Mouse (Mus musculus): Measurements from ENCODE around the gene Pgp. TPM values are rescaled to one million over a fixed set of nuclear protein-coding genes. Genes with fewer than 3 reads are reported as not detected.

Gene Pgp
- polyA plus RNA-seq, 1 experiment from 2014 or later: 72.1 TPM

- no peaks in the 10 kb centered on the region for H3K36me3 ChIP-seq (ENCODE audit: control insufficient read depth, insufficient read depth, low read length)
- H3K4me1 ChIP-seq (replicated peaks; ENCODE audit: control insufficient read depth, insufficient read depth, low read length): peaks cover 8% of the 10 kb centered on the region
- no peak overlapping the region for H3K4me2 ChIP-seq (ENCODE audit: low read depth, low read length, severe bottlenecking)
- DNase-seq (ENCODE audit: low spot score): no peak
- 44% methylated on average over 10 of the region's 11 CpGs for WGBS
- no peak overlapping the region for H3K9ac ChIP-seq (ENCODE audit: low read length)
- no peaks in the 10 kb centered on the region for H3K9me3 ChIP-seq (ENCODE audit: control insufficient read depth, low read length)
- no peak overlapping the region for H3K27ac ChIP-seq (ENCODE audit: low read depth, low read length)
- ATAC-seq (replicated peaks; ENCODE audit: low FRiP score): no peak
- no peak overlapping the region for H3K4me3 ChIP-seq (ENCODE audit: low read depth, low read length)
- H3K27me3 ChIP-seq (ENCODE audit: control insufficient read depth, insufficient read depth, low read length): no peaks in the 10 kb centered on the region; the same call in 1 of the 2 replicates
These were observed 15.1 kb downstream of the Pgp start for GRCm38 (mm10) chr17:24485090-24485860.

- peak; percentile 74 for DNase-seq (ENCODE audit: low spot score)
- no peaks in the 10 kb centered on the region for H3K9me3 ChIP-seq (ENCODE audit: control insufficient read depth, low read length)
- peak within 1 kb of the TSS; percentile 85 for H3K4me3 ChIP-seq (ENCODE audit: low read depth, low read length)
- peak within 1 kb of the TSS; percentile 57 for H3K27ac ChIP-seq (ENCODE audit: low read depth, low read length)
- peak; percentile 66 for ATAC-seq (replicated peaks; ENCODE audit: low FRiP score)
- H3K27me3 ChIP-seq (ENCODE audit: control insufficient read depth, insufficient read depth, low read length): no peaks in the 10 kb centered on the region; the same call in 1 of the 2 replicates
- H3K36me3 ChIP-seq (ENCODE audit: control insufficient read depth, insufficient read depth, low read length): no peaks in the 10 kb centered on the region
- peak within 1 kb of the TSS; percentile 87 for H3K9ac ChIP-seq (ENCODE audit: low read length)
- WGBS: under 1% methylated on average over 45 of the region's 45 CpGs
- peak within 1 kb of the TSS; percentile 92 for H3K4me2 ChIP-seq (ENCODE audit: low read depth, low read length, severe bottlenecking)
- peaks cover 9% of the 10 kb centered on the region for H3K4me1 ChIP-seq (replicated peaks; ENCODE audit: control insufficient read depth, insufficient read depth, low read length)
These were observed 18.0 kb downstream of the Pgp start, which contains the start of gene Caskin1 for GRCm38 (mm10) chr17:24488186-24488661. Gene Caskin1 (plus strand): TSS chr17:24488601.

DNA sequence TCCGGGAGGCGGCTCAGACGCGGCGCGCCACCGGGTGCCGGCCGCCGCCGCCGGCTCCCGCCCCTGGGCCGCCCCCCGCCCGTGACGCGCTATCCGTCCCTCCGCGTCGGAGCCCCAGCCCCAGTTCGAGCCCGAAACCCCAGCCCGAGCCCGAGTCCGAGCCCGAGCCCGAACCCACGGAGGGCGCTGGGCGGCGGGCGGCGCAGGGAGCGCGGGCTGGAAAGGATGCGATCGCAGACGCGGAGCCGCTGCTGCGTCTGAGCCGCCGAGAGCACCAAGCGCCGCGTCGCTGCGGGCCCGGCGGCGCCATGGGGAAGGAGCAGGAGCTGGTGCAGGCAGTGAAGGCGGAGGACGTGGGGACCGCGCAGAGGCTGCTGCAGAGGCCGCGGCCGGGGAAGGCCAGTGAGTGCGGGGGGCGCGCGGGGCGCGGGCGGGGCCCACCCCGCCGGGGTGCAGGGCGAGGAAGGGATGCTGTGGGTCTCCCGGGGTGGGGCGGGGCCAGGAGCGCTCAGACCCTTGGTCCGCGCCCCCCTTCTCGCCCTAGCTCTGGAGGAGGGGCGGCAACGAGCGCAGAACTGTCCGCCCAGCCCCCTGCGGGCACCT is 18.6 kb downstream of the Pgp start:
- H3K4me1 ChIP-seq (replicated peaks; ENCODE audit: control insufficient read depth, insufficient read depth, low read length): peaks cover 9% of the 10 kb centered on the region
- H3K27ac ChIP-seq (ENCODE audit: low read depth, low read length): peak overlapping the region; percentile 57
- under 1% methylated on average over 61 of the region's 81 CpGs for WGBS
- ATAC-seq (replicated peaks; ENCODE audit: low FRiP score): peak; percentile 73
- no peaks in the 10 kb centered on the region for H3K36me3 ChIP-seq (ENCODE audit: control insufficient read depth, insufficient read depth, low read length)
- H3K9ac ChIP-seq (ENCODE audit: low read length): peak overlapping the region; percentile 87
- H3K4me2 ChIP-seq (ENCODE audit: low read depth, low read length, severe bottlenecking): peak overlapping the region; percentile 92
- H3K27me3 ChIP-seq (ENCODE audit: control insufficient read depth, insufficient read depth, low read length): no peaks in the 10 kb centered on the region; the same call in 1 of the 2 replicates
- peak overlapping the region; percentile 85 for H3K4me3 ChIP-seq (ENCODE audit: low read depth, low read length)
- no peaks in the 10 kb centered on the region for H3K9me3 ChIP-seq (ENCODE audit: control insufficient read depth, low read length)
- DNase-seq (ENCODE audit: low spot score): peak; percentile 78

DNA sequence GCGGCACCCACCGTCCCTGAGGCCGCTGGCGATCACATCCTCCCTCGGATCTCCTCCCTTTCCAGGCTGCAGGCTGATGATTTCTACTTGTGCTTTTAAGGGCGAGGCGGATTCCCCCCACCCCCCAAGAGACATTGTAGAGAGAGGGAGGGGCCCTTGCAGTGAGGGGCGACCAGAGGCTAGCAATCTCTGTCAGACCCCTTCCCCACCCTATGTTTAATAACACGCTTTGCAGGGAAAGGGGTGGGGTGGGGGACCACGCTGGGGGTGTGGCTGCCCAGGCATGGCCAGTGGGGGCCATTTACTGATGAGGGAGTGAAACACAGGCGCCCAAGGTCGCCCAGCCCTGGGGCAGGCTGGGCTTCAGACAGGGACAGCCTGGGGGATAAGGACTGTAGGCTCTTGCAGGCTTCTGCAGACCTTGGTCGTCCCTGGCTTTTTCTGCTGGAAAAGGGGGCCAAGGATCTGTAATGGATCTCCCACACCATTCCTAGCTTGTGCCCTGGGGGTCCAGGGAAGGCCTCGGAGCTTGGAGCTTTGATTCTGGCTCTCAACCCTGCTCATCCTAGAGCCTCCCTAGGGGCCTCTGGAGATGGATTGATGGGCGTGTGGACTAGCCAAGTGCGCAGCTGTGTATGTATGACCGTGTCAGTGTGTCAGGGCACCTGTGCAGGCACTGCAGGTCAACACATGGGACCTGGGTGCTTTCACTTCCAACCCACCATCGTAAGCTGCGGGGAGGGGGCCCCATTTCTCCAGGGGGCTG is 19.3 kb downstream of the Pgp start:
- Histone ChIP-seq H3K4me1 (replicated peaks; ENCODE audit: control insufficient read depth, insufficient read depth, low read length) (peaks cover 9% of the 10 kb centered on the region), H3K9ac (ENCODE audit: low read length) (peak overlapping the region; percentile 87), H3K27me3 (ENCODE audit: control insufficient read depth, insufficient read depth, low read length) (no peaks in the 10 kb centered on the region; the same call in 1 of the 2 replicates), H3K36me3 (ENCODE audit: control insufficient read depth, insufficient read depth, low read length) (no peaks in the 10 kb centered on the region), H3K4me2 (ENCODE audit: low read depth, low read length, severe bottlenecking) (peak overlapping the region; percentile 92), H3K4me3 (ENCODE audit: low read depth, low read length) (peak overlapping the region; percentile 85), H3K9me3 (ENCODE audit: control insufficient read depth, low read length) (no peaks in the 10 kb centered on the region), H3K27ac (ENCODE audit: low read depth, low read length) (peak overlapping the region; percentile 57; the same call in 1 of the 2 replicates)
- ATAC-seq (replicated peaks; ENCODE audit: low FRiP score) (peak; percentile 34), DNase-seq (ENCODE audit: low spot score) (peak; percentile 56)
- 21% methylated on average over 19 of the region's 19 CpGs for WGBS

- Histone ChIP-seq H3K4me1 (replicated peaks; ENCODE audit: control insufficient read depth, insufficient read depth, low read length) (peaks cover 9% of the 10 kb centered on the region), H3K27me3 (ENCODE audit: control insufficient read depth, insufficient read depth, low read length) (no peaks in the 10 kb centered on the region; the same call in 1 of the 2 replicates), H3K27ac (ENCODE audit: low read depth, low read length) (no peak overlapping the region), H3K9ac (ENCODE audit: low read length) (no peak overlapping the region), H3K9me3 (ENCODE audit: control insufficient read depth, low read length) (no peaks in the 10 kb centered on the region), H3K36me3 (ENCODE audit: control insufficient read depth, insufficient read depth, low read length) (no peaks in the 10 kb centered on the region), H3K4me3 (ENCODE audit: low read depth, low read length) (no peak overlapping the region), H3K4me2 (ENCODE audit: low read depth, low read length, severe bottlenecking) (no peak overlapping the region)
- WGBS: 77% methylated on average over 4 of the region's 4 CpGs
- peak; percentile 48 for DNase-seq (ENCODE audit: low spot score)
- ATAC-seq (replicated peaks; ENCODE audit: low FRiP score): no peak
These were observed 20.2 kb downstream of the Pgp start for GRCm38 (mm10) chr17:24490399-24490798.

DNA sequence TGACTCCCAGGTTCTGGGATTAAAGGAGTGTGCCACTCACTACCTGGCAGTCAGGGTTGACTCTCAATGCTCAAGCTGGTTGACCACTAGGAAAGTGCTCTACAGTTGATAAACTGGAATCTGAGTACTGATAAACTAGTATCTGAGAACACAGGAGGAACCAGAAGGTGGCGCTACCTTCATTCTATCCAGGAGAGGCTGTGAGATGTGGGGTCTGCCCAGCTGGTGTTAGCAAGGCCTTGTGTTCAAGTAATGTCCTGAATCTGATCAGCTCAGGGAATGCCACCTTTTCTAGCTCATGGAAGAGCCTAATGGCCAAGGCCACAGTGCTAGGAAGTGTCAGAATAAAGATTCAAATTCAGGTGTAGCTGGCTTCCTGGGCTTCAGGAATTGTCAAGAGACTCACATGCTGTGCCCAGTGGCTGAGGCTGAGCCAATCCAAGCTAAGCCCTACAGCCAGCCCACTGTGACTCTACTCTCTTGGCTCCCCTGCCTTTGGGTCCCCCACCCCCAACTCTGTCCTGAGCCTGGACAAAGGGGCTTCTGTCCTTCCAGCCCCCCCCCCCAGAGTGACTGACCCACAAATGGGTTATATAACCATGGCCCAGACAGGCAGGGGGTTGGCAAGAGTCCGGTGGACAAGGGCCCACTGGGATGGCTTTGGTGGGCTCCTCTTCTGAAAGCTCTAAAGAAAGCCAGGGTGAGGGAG is 24.6 kb downstream of the Pgp start:
- no peak overlapping the region for H3K27ac ChIP-seq (ENCODE audit: low read depth, low read length)
- WGBS: 42% methylated on average over 2 of the region's 2 CpGs
- H3K4me2 ChIP-seq (ENCODE audit: low read depth, low read length, severe bottlenecking): no peak overlapping the region

DNA sequence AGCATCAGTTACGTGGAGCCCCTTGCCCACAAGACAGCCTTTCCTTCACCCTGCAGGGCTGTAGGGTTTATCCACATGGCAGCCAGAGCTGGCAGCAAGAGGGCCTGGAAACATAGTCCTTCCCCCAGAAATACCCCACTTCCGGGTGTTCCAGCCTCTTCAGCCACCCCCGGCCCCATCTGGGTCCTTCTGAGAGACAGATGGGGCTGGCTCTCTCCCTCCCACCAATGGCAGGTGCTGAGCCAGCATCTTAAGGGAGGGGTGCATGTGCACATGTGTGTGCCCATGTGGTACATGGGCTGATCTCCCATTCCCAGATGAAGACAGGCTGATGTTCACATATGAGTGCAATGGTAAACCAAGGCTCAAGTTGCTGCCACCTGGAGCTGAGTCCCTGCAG is 25.3 kb downstream of the Pgp start:
- Histone ChIP-seq H3K4me2 (ENCODE audit: low read depth, low read length, severe bottlenecking) (no peak overlapping the region), H3K9me3 (ENCODE audit: control insufficient read depth, low read length) (no peaks in the 10 kb centered on the region), H3K27me3 (ENCODE audit: control insufficient read depth, insufficient read depth, low read length) (no peaks in the 10 kb centered on the region), H3K4me1 (replicated peaks; ENCODE audit: control insufficient read depth, insufficient read depth, low read length) (no peaks in the 10 kb centered on the region; the same call in 1 of the 2 replicates), H3K36me3 (ENCODE audit: control insufficient read depth, insufficient read depth, low read length) (no peaks in the 10 kb centered on the region), H3K27ac (ENCODE audit: low read depth, low read length) (no peak overlapping the region), H3K4me3 (ENCODE audit: low read depth, low read length) (no peak overlapping the region), H3K9ac (ENCODE audit: low read length) (no peak overlapping the region)
- ATAC-seq (replicated peaks; ENCODE audit: low FRiP score) (no peak), DNase-seq (ENCODE audit: low spot score) (no peak)
- 86% methylated on average over 3 of the region's 3 CpGs for WGBS

More for the DNA sequence above, 24.6 kb downstream of the Pgp start:
- no peak overlapping the region for H3K9ac ChIP-seq (ENCODE audit: low read length)
- peaks cover 6% of the 10 kb centered on the region for H3K4me1 ChIP-seq (replicated peaks; ENCODE audit: control insufficient read depth, insufficient read depth, low read length)
- H3K36me3 ChIP-seq (ENCODE audit: control insufficient read depth, insufficient read depth, low read length): no peaks in the 10 kb centered on the region
- H3K27me3 ChIP-seq (ENCODE audit: control insufficient read depth, insufficient read depth, low read length): no peaks in the 10 kb centered on the region
- no peak overlapping the region for H3K4me3 ChIP-seq (ENCODE audit: low read depth, low read length)
- no peak for DNase-seq (ENCODE audit: low spot score)
- ATAC-seq (replicated peaks; ENCODE audit: low FRiP score): no peak
- H3K9me3 ChIP-seq (ENCODE audit: control insufficient read depth, low read length): no peaks in the 10 kb centered on the region

DNA sequence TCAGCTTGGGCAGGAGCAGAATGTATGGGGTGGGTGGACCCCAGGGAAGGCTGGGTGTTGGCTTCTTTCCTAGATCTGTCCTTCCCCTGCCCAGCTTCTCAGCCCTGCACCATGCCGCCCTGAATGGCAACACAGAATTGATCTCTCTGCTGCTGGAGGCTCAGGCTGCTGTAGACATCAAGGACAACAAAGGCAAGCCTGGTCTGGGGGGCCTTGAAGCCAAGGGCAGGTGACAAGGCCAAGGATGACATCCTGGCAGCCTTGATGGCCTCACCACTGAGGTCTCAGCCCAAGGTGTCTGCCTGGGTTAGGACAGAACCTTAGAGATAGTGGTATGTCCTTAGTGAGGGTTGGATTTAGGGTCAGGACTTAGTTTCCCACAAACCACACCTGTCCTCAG is 25.8 kb downstream of the Pgp start:
- ATAC-seq (replicated peaks; ENCODE audit: low FRiP score): no peak
- H3K9ac ChIP-seq (ENCODE audit: low read length): no peak overlapping the region
- 87% methylated on average over 1 of the region's 1 CpGs for WGBS
- no peak for DNase-seq (ENCODE audit: low spot score)
- H3K4me3 ChIP-seq (ENCODE audit: low read depth, low read length): no peak overlapping the region
- H3K4me1 ChIP-seq (replicated peaks; ENCODE audit: control insufficient read depth, insufficient read depth, low read length): no peaks in the 10 kb centered on the region
- no peak overlapping the region for H3K4me2 ChIP-seq (ENCODE audit: low read depth, low read length, severe bottlenecking)
- H3K27ac ChIP-seq (ENCODE audit: low read depth, low read length): no peak overlapping the region
- H3K9me3 ChIP-seq (ENCODE audit: control insufficient read depth, low read length): no peaks in the 10 kb centered on the region
- H3K27me3 ChIP-seq (ENCODE audit: control insufficient read depth, insufficient read depth, low read length): no peaks in the 10 kb centered on the region
- H3K36me3 ChIP-seq (ENCODE audit: control insufficient read depth, insufficient read depth, low read length): no peaks in the 10 kb centered on the region

Measured in forebrain, embryonic 11.5 days (tissue).